Mouse (Mus musculus) layer of hippocampus, adult 9-11 months (tissue): ENCODE results near the gene Kif26a.
A peak's percentile ranks its signal among the peaks of the same experiment; 100 is the strongest.

Experiments
- DNase-seq: peaks from one replicate; pipeline ENCODE4 v3.0.0; 2022

The Kif26a gene

GRCm38 (mm10) chr12:112130957-112131356, 15.1 kb upstream of the Kif26a start:
- no peak for DNase-seq

DNA sequence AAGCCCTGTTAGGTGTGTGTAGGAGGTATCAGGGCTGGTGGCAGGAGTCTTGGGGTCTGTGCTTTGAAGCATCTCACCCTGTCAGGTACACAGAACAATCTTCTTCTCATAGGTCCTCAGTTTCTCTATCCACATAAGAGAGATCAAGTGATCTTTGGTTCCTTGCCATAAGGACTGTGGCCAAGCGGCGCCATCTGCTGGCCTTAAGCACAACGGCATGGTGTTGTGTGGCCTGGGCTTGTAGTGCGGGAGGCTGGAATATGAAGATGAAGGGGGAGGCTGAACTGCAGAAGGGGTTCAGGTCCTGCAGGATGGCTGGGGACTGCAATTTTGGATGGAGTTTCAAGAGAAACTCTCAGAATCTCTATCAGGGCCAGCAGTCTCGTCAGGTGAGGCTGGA, 5.8 kb upstream of the Kif26a start:
- DNase-seq = peak; percentile 35

DNA sequence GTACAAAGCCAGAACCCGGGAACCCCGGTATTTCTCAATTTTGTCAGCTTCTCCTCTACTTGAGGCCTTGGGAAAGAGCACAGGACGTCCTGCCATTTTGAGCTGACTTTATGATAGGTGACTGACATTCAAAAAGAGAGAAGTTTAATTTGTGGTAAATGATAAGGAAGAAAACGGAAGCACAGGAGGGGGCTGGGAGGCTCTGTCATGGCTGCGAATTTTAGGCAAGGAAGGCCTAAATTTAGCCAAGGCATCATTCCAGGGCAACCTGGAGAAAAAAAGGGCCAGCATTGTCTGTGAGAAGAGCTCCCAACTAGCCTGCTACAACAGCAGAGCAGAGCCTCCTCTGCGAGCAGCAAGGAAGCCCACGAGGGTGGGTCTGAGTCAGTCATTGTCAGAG, 5.3 kb upstream of the Kif26a start:
- DNase-seq = no peak

GRCm38 (mm10) chr12:112141300-112141699, 4.7 kb upstream of the Kif26a start:
- no peak for DNase-seq

DNA sequence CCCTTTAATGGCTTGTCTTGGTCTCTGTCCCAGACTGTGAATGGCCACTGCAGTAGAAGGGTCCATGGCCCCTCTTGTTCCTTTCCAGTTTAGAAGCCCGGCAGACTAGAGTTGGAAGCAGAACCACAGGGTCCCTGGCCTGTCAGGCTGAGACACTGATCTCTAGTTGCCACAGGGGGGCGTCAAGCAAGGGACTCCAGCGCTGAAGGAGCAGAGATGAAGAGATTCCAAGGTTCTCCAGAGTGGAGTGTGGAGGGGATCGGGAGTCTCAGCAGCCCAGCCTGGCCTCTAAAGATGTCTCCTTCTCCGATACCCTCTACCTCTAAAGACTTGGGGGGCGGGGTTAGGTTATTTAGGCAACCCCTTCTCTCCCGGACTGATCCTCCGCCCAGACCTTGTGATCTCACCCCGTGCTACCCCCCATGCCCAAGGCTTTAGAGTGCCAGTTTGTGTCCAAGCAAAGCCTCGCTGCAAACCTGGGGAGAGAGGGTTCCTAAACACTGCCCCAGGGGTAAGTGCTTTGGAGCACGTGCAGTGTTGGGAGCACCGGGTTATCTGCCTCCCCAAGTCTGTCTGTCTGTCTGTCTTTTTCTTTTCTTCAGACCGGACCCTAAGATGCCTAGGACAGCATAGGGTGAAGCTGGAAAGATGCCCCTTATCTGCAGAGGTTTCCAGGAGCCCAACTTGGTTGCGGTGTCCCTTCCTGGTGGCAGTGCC, 2.7 kb upstream of the Kif26a start:
- no peak for DNase-seq

DNA sequence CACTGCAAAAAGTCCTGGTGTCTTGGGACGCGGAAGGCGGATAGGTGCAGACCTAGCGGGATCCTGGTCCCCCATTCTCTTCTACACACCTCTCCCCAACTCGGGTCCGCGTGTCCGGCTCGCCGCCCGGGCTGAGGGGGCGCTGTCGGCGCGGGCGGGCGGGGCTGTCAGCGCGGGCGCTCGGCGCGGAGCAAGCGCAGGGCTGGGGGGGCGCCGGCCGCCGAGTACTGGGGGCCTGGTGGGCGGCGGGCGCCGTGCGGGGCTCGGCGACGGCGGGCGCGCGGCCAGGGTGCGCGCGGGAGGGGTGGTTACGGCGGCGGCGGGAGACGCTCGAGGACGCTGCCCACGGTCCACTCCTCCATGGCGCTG, 2.2 kb upstream of the Kif26a start:
- DNase-seq = no peak

- no peak for DNase-seq
These were observed 1.5 kb upstream of the Kif26a start for GRCm38 (mm10) chr12:112144377-112145115.

- DNase-seq = peak; percentile 54
These were observed 665 bp upstream of the Kif26a start for GRCm38 (mm10) chr12:112145211-112145874.

- DNase-seq = no peak
These were observed 1.4 kb downstream of the Kif26a start for GRCm38 (mm10) chr12:112147365-112147764.

DNA sequence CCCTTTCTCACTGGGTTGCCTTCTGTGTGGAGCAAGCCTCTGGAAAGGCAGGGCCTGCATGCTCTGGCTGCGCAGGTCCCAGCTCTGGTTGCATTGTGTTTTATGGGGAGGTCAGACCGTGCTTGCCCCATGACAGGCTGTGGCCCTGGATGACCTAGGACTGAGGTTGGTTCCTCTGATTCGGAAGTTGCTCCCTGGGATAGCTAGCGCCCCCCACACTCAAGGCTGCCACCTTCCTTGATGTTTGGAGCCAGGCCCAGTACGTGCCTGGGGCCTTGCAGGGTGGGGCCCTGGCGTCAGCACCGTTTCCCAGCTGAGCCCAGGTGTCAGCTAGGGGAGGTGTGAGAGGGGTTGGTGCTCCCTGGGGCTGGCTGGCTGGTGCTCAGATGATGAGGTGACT, 4.0 kb downstream of the Kif26a start:
- DNase-seq = no peak

DNA sequence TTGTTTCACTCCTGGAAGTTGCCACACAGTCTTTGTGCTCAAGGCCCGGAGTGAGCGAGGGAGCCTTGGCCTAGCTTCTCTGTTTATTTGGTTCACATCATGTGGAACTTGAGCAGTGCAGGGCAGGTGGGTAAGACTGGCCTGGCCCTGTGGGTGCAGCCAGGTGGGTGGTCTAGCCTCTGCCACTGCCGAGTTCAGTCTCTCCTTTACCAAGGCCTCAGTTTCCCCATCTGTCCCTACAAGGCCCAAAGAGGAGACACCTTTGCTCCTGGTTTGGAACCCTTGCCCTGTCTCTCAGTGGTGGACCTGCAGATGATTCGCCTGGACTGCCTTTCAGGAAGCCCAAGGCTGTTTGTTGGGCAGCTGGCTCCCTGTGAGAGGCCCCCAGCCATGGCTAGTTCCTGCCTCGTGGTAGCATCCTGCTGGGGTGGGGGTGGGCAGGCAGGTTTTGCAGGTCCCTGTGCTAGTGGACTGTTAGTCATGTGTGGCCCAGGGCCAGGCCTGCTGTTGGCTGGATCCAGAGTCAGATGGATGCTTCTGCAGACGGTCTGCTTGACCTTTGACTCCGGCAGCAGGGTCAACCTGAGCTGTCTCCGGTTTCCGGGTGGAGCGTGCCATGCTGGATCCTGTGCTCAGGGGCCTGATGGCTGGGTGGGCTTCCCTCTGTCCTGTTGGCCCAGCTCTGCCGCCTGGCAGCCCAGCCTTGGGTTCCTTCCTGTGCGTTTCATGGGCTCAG, 5.4 kb downstream of the Kif26a start:
- DNase-seq = no peak

DNA sequence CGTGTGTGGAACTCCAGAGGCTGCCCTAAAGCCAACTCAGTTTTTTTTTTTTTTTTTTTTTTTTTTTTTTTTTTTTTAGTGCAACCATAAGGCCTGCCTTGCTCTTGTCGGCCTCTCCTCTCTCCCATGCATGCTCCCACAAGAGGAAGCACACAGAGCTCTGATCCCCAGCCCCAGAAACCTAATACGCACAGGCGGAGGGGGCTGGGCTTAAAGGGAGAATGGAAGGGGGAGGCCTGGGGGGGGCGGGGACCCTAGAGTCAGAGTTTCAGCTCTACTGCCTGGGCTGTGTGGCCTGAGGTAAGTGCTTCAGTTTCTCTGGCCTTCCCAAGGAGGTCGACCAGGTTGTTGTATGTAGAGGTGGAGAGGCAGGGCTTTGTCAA, 6.0 kb downstream of the Kif26a start:
- DNase-seq = no peak

DNA sequence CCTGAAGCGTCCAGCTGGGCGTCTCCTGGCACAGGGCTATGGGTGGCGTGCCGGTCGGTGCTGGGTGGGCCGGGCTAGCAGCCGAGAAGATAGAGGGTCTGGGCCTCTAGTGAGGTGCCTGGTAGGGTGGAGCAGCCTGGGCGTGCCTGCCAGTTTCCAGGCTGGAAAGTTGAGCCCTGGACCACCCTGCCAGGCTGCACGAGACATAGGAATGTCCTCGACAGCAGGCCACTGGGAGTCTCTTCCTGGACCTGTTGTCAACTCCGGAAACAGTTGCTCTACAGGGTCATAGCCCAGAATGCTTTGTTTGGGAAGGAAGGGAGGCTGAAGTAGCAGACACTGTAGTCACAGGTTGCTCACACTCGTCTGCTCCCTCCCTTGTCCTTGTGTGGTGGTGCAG, 7.6 kb downstream of the Kif26a start:
- no peak for DNase-seq

GRCm38 (mm10) chr12:112154476-112154875, 8.5 kb downstream of the Kif26a start:
- no peak for DNase-seq

GRCm38 (mm10) chr12:112155218-112156051, 9.4 kb downstream of the Kif26a start:
- no peak for DNase-seq

DNA sequence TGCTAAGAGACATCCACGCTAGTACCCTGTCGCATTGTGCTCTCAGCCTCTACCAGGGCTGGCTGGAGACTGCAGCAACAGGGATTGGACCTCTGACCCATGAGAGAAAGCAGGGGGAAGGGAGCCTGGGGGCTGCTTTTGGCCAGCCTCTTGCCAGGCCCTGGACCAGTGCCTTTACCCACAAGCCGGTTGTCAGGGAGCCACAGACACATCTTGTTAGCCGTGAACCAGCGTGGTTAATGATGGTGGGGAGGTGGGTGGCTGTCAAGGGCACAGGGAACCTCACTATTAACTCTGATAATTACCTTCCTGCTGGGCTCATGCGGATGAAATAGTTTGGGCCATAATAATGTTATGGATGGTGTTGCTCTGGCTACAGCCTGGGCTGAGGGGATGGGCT, 10.8 kb downstream of the Kif26a start:
- no peak for DNase-seq

GRCm38 (mm10) chr12:112158246-112158645, 12.2 kb downstream of the Kif26a start:
- no peak for DNase-seq

DNA sequence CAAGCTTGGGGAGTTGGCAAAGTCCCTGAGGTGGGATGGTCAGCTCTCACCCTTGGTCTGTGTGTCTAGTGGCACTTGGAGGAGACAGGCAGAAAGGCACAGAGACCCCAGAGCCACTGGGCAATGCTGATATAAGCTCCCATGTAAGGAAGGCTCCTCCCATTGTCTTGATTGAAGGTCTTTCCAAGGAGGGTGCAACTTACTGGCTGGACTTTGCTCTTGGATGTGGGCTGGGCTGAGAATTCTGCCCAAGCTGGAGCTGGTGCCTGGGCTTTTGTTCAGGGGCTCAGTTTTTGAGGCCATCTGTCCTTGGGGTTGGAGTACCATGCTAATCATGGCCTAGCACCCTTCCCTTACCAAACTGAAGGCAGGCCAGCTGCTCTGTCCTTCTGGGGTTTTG, 12.8 kb downstream of the Kif26a start:
- DNase-seq = no peak

DNA sequence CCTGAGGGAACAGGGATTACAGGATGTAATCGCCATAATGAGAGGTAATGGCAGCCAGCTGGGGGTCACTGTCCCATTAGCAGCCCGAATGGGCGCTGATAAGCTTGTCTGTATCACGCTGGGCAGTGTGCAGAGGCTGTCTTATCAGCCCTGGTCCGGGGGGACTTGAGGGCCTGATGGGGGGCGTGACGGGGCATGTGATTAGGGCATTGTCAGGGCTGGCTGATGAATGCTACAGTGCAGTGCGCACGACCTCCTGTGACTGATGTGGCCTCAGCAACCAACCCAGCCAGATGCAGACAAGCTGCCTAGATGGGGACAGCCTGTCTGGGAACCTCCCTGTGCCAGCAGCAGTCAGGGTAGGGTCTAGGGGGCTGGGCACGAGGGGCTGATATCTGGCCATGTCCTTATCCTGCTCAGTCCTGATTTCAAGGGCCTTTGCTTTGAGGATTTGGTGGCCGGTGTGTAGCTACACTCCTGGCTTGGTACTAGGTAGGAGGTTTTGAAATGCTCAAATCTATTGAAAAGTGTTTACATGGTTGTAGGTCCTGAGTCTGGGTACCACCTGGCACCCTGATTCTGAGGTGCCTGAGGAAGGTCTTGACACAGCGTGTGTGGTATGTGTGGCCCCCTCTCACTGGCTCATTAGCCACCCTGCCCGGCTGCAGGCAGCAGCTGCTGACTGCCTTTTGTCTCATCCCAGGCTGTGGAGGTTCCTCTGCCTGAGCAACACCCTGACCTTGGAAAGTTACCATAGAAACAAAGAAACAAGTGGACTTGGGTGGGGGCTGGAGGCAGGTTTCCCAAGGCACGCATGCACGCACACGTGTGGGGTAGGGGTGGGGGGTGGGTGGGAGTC, 18.2 kb downstream of the Kif26a start:
- DNase-seq = no peak

DNA sequence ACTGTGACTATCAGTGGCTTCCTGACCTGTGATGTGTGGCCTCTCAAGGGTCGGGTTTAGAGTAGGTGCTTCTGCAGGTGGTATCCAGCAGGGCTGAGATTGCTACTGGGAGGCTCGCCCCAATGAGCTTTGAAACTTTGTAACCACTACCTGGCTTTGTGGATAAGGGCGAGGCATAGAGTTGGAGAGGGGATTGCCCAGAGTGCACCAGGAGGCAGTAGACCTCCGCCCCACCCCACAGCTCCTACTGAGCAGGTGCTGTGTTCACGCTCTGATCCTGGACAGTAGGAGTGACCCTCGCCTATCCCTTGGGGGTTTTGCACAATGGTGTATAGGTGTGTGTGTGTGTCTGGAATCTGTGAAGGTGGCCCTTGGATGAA, 18.8 kb downstream of the Kif26a start:
- DNase-seq = no peak

DNA sequence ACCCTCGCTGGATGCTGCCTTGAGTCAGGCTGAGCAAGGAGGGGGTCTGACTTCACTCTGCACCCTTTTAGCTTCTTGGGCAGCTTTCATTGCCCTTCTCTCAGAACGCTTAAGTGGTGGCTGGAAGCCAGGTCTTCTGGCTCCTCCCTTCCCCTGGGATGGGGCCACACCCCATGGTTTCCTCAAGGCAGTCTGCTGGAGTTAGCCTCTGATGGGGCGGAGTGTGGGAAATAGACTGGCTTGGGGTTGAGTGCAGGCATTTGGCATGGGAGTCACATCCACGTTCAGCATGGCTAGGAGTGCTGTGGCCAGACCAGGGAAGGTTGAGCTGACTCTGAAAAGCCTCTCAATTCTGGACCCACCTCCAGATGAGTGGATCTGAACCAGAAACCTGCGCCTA, 23.2 kb downstream of the Kif26a start:
- no peak for DNase-seq
